Mouse (Mus musculus): ENCODE data around the gene Mdga2.

- TF ChIP-seq HCFC1 (IDR thresholded peaks at IDR 0.05; ENCODE audit: borderline replicate concordance, insufficient read depth, low read length), result no peak
- TF ChIP-seq ZC3H11A (IDR thresholded peaks at IDR 0.05; ENCODE audit: borderline replicate concordance, low read depth, low read length), result no peak
- no peak for TF ChIP-seq CHD2 (IDR thresholded peaks at IDR 0.05; ENCODE audit: low read depth, low read length)
- no peak for TF ChIP-seq MAFK (IDR thresholded peaks at IDR 0.05; ENCODE audit: insufficient read depth, low read depth, low read length)
Observed at GRCm38 (mm10) chr12:67220641-67221231, 1.6 kb downstream of the Mdga2 start.

Measured in ES-E14 (cell line).